Mouse (Mus musculus): ENCODE results near the gene Flad1.

DNA sequence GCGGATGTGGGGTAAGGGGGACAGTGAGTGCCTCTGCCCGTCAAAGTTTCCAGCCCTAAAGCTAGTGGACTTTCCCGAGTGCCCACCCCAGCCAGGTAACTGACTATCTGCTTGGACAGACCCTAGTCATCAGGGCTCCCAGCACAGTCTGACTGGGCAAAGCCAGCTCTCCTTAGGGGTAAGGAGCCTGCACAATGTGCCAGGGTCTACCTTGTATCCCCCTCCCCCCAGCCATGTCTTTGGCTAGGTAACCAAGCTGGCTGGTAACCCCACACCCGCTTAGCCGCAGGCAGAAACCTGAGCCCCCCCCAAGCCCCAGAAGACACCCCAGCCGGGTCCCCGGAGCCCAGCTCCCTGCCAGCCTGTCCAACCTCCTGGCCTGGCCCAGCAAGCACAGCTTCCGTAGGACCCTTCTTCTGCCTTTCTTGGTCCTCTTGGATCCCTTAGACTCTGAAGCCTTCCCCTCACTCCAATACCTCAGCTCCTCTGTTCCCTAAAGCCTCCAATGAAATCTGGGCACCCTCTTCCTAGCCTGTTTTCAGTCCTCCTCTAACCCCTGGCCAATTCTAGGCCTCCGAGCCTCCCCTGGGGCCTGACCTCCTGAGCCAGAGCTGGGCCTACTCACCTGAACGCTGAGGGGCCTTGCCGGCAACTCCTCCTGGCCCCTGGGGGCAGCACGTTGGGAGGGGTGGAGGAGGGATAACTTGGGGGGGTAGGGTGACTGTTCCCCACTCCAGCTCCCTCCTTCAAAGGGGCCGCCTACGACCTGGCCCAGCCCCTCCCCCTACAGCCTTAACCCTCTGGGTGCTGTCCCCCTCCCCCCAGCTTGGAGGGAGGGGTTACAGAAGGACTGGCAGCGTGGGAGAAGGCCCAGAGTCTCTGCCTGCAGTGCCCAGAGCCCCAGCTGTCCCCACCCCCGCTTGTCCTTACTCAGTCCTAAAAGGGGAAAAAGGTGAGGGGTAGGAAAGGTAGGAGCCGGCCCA, 24.9 kb downstream of the Flad1 start:
- TF ChIP-seq CTCF (IDR thresholded peaks at IDR 0.05; ENCODE audit: control insufficient read depth, insufficient read depth, low read length): no peak
- TF ChIP-seq POLR2A (IDR thresholded peaks at IDR 0.05; ENCODE audit: borderline replicate concordance, control insufficient read depth, low read depth, low read length): no peak
